Mouse (Mus musculus): ENCODE data around the gene Tinagl1. TPM values are rescaled to one million over a fixed set of nuclear protein-coding genes. Genes with fewer than 3 reads are reported as not detected.

Gene Tinagl1
- polyA plus RNA-seq (2012; rRNA removed), result 120 and 135 TPM in 2 replicates

DNA sequence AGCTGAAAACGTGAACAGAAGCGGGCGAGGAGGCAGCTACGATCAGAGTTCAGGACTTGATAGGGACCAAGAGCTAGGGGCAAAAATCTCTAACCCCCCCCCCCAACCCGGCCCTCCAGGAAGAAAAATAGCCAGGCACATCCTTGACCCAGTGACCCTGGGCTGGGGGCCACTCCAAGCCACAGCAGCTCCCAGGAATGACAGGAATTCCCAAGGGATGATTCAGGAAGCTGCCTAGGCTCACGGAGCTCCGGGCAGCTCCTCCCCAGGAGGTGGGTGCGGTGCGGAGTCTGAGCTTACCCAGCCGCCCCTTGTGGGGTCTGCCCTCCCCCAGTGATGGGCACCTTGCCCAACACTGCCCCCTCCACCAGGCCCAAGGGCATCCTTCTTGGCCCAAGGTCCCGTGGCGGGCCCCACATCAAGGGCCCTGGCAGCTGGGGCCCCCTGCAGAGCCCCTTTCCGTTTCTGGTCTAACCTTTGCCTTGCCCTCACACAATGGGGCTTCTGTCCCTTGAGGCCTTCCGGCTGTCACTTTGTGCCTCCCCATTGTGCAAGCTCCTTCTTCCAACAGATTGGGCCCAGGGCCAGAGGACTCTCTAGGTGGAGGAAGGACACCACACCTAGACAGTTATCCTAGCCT lies at the start of gene Tinagl1:
Gene Tinagl1, minus strand, starts transcription at position 51 of the 640 bp plus-strand sequence.

DNA sequence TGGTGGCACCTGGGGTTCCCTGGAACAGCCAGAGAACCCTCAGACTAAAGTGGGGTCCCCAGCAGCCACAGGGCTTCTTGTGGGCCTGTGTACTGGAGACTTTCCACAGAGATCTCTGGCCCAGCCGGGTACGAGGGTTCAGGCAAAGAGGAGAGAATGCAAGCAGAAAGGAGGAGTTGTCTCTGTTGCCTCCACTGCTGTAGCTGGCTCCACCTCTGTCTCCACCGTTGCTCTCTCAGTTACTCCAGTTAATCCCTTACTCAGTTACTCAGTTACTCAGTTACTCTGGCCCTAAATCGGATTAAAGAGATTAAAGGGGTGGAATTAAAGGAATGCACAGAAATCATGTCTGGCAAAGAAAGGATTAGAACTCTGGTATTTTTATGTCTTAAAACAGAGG lies 47.3 kb upstream of the Tinagl1 start, which contains the start of gene Gm853:
Gene Gm853, minus strand, starts transcription at position 223 of the 400 bp plus-strand sequence.

DNA sequence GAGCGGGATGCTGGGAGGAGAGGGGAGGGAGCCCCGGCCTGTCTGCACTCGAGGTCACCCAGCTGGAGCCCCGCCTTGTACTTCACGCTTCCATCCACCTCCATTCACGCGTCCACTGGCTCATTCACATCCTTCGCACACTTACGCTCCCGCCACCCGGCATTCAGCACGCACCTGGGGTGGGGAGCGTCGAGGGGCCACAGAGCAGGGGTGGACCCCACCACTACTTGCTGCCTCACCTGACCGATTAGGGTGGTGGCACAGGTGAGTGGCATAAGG lies 35.8 kb downstream of the Tinagl1 start, which contains the start of gene Hcrtr1:
Gene Hcrtr1, minus strand, starts transcription at position 146 of the 279 bp plus-strand sequence.

Other genes starting within 250 kb of the Tinagl1 start
- 2.9 and 5.0 TPM in 2 replicates for gene Spocd1, start 245.9 kb downstream of the Tinagl1 start, polyA plus RNA-seq (2012; rRNA removed)
- gene Adgrb2, start 190.3 kb downstream of the Tinagl1 start, polyA plus RNA-seq (2012; rRNA removed), result 25.4 and 34.0 TPM in 2 replicates
- 74.1 and 98.7 TPM in 2 replicates for gene Col16a1, start 127.3 kb downstream of the Tinagl1 start, polyA plus RNA-seq (2012; rRNA removed)
- gene Pef1, start 72.6 kb downstream of the Tinagl1 start, polyA plus RNA-seq (2012; rRNA removed), result 132 and 135 TPM in 2 replicates
- gene Hcrtr1, start 35.8 kb downstream of the Tinagl1 start, polyA plus RNA-seq (2012; rRNA removed), result 1.1 and 2.0 TPM in 2 replicates
- not detected in 2 replicates for gene Gm853, start 47.3 kb upstream of the Tinagl1 start, polyA plus RNA-seq (2012; rRNA removed)
- gene Serinc2, start 104.1 kb upstream of the Tinagl1 start, polyA plus RNA-seq (2012; rRNA removed), result 40.8 and 41.5 TPM in 2 replicates
- gene Fabp3, start 133.5 kb upstream of the Tinagl1 start, polyA plus RNA-seq (2012; rRNA removed), result 79.3 and 94.3 TPM in 2 replicates
- gene Gm10570, start 133.6 kb upstream of the Tinagl1 start, polyA plus RNA-seq (2012; rRNA removed), result not detected in 2 replicates
- gene Zcchc17, start 184.8 kb upstream of the Tinagl1 start, polyA plus RNA-seq (2012; rRNA removed), result 24.8 and 26.9 TPM in 2 replicates
- 41.8 and 52.8 TPM in 2 replicates for gene Snrnp40, start 185.0 kb upstream of the Tinagl1 start, polyA plus RNA-seq (2012; rRNA removed)